Mouse (Mus musculus): ENCODE data around the gene Igf2bp2. TPM values are rescaled to one million over a fixed set of nuclear protein-coding genes. Genes with fewer than 3 reads are reported as not detected.

The Igf2bp2 gene
- polyA plus RNA-seq, 1 experiment, result 24.3 TPM

DNA sequence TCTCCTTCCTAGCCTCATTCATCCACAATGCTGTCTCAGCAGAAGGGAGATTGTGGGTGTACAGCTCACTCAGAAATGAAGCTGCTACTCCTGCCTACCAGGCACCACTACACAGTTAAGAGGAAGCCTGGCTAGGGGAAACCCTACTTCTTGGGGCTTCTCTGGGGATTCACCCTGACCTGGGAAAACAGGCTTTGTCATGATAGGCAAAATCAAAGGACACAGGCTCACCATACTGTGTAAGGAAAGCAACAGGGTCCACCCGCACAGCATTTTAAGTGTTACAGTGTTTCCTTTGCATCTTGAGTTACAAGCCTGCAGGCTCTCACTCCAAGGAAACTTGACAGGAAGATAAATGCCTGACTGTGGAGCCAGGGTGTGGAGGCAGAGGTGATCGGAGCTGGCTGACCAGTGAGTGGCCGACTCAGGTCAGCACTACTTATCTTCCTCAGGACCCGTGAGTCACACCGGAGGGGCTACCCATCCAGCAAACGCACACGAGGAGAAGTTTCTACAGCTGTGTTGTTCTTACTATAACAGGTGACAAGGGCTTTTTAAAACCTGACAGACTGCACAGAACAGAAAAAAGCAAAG, 38.7 kb downstream of the Igf2bp2 start:
- Histone ChIP-seq H3K4me3 (ENCODE audit: insufficient read depth, poor library complexity, severe bottlenecking) (no peak overlapping the region), H3K27me3 (ENCODE audit: control insufficient read depth, insufficient read depth, insufficient read length) (no peaks in the 10 kb centered on the region), H3K79me3 (ENCODE audit: low read depth) (peaks cover 47% of the 10 kb centered on the region), H3K36me3 (ENCODE audit: control insufficient read depth, insufficient read depth) (no peaks in the 10 kb centered on the region), H3K79me2 (ENCODE audit: control insufficient read depth, insufficient read depth) (peaks cover 99% of the 10 kb centered on the region), H3ac (ENCODE audit: control insufficient read depth, insufficient read length, low read depth) (no peak overlapping the region)
- no peak for TF ChIP-seq FOSL1 (IDR thresholded peaks at IDR 0.05; ENCODE audit: insufficient read depth, low read length, poor library complexity, severe bottlenecking)
- no peak for TF ChIP-seq CTCF (IDR thresholded peaks at IDR 0.05; ENCODE audit: control insufficient read depth, insufficient read depth, insufficient read length)
- no peak for TF ChIP-seq USF1 (IDR thresholded peaks at IDR 0.05; ENCODE audit: low read depth)
- TF ChIP-seq MYOD1 (IDR thresholded peaks at IDR 0.05; ENCODE audit: control insufficient read depth, insufficient read length, low read depth), result no peak
- no peak for TF ChIP-seq MAX (IDR thresholded peaks at IDR 0.05)
- no peak for TF ChIP-seq MYOG (IDR thresholded peaks at IDR 0.05; ENCODE audit: control insufficient read depth, extremely low read depth, insufficient read length)
- TF ChIP-seq CEBPB (IDR thresholded peaks at IDR 0.05; ENCODE audit: low read depth), result no peak

- Histone ChIP-seq H3K27me3 (ENCODE audit: control insufficient read depth, insufficient read depth, insufficient read length) (no peaks in the 10 kb centered on the region), H3K79me3 (ENCODE audit: low read depth) (peaks cover 41% of the 10 kb centered on the region), H3K36me3 (ENCODE audit: control insufficient read depth, insufficient read depth) (no peaks in the 10 kb centered on the region), H3K79me2 (ENCODE audit: control insufficient read depth, insufficient read depth) (peaks cover 99% of the 10 kb centered on the region), H3ac (ENCODE audit: control insufficient read depth, insufficient read length, low read depth) (no peak overlapping the region), H3K4me3 (ENCODE audit: insufficient read depth, poor library complexity, severe bottlenecking) (no peak overlapping the region)
- TF ChIP-seq CTCF (IDR thresholded peaks at IDR 0.05; ENCODE audit: control insufficient read depth, insufficient read depth, insufficient read length), result peak; percentile 36
- TF ChIP-seq MYOD1 (IDR thresholded peaks at IDR 0.05; ENCODE audit: control insufficient read depth, insufficient read length, low read depth), result no peak
- TF ChIP-seq MAX (IDR thresholded peaks at IDR 0.05), result no peak
- peak; percentile 86 for TF ChIP-seq USF1 (IDR thresholded peaks at IDR 0.05; ENCODE audit: low read depth)
- no peak for TF ChIP-seq MYOG (IDR thresholded peaks at IDR 0.05; ENCODE audit: control insufficient read depth, extremely low read depth, insufficient read length)
Measured at GRCm38 (mm10) chr16:22123658-22124057, 39.4 kb downstream of the Igf2bp2 start.

- Histone ChIP-seq H3K27me3 (ENCODE audit: control insufficient read depth, insufficient read depth, insufficient read length) (no peaks in the 10 kb centered on the region), H3K79me3 (ENCODE audit: low read depth) (peaks cover 38% of the 10 kb centered on the region), H3K36me3 (ENCODE audit: control insufficient read depth, insufficient read depth) (no peaks in the 10 kb centered on the region), H3ac (ENCODE audit: control insufficient read depth, insufficient read length, low read depth) (no peak overlapping the region), H3K79me2 (ENCODE audit: control insufficient read depth, insufficient read depth) (peaks cover 98% of the 10 kb centered on the region), H3K4me3 (ENCODE audit: insufficient read depth, poor library complexity, severe bottlenecking) (no peak overlapping the region)
- TF ChIP-seq FOSL1 (IDR thresholded peaks at IDR 0.05; ENCODE audit: insufficient read depth, low read length, poor library complexity, severe bottlenecking) (no peak), MAX (IDR thresholded peaks at IDR 0.05) (no peak), CTCF (IDR thresholded peaks at IDR 0.05; ENCODE audit: control insufficient read depth, insufficient read depth, insufficient read length) (no peak), MYOG (IDR thresholded peaks at IDR 0.05; ENCODE audit: control insufficient read depth, extremely low read depth, insufficient read length) (no peak), CEBPB (IDR thresholded peaks at IDR 0.05; ENCODE audit: low read depth) (no peak), MYOD1 (IDR thresholded peaks at IDR 0.05; ENCODE audit: control insufficient read depth, insufficient read length, low read depth) (no peak), USF1 (IDR thresholded peaks at IDR 0.05; ENCODE audit: low read depth) (no peak)
Measured at GRCm38 (mm10) chr16:22121109-22121508, 42.0 kb downstream of the Igf2bp2 start.

- Histone ChIP-seq H3K4me3 (ENCODE audit: insufficient read depth, poor library complexity, severe bottlenecking) (no peak overlapping the region), H3K27me3 (ENCODE audit: control insufficient read depth, insufficient read depth, insufficient read length) (no peaks in the 10 kb centered on the region), H3ac (ENCODE audit: control insufficient read depth, insufficient read length, low read depth) (no peak overlapping the region), H3K79me3 (ENCODE audit: low read depth) (peaks cover 41% of the 10 kb centered on the region), H3K36me3 (ENCODE audit: control insufficient read depth, insufficient read depth) (no peaks in the 10 kb centered on the region), H3K79me2 (ENCODE audit: control insufficient read depth, insufficient read depth) (peaks cover 98% of the 10 kb centered on the region)
- no peak for TF ChIP-seq MAX (IDR thresholded peaks at IDR 0.05)
- TF ChIP-seq MYOD1 (IDR thresholded peaks at IDR 0.05; ENCODE audit: control insufficient read depth, insufficient read length, low read depth), result no peak
- TF ChIP-seq CTCF (IDR thresholded peaks at IDR 0.05; ENCODE audit: control insufficient read depth, insufficient read depth, insufficient read length), result no peak
- no peak for TF ChIP-seq MYOG (IDR thresholded peaks at IDR 0.05; ENCODE audit: control insufficient read depth, extremely low read depth, insufficient read length)
- TF ChIP-seq USF1 (IDR thresholded peaks at IDR 0.05; ENCODE audit: low read depth), result no peak
Measured at GRCm38 (mm10) chr16:22119524-22119923, 43.6 kb downstream of the Igf2bp2 start.

DNA sequence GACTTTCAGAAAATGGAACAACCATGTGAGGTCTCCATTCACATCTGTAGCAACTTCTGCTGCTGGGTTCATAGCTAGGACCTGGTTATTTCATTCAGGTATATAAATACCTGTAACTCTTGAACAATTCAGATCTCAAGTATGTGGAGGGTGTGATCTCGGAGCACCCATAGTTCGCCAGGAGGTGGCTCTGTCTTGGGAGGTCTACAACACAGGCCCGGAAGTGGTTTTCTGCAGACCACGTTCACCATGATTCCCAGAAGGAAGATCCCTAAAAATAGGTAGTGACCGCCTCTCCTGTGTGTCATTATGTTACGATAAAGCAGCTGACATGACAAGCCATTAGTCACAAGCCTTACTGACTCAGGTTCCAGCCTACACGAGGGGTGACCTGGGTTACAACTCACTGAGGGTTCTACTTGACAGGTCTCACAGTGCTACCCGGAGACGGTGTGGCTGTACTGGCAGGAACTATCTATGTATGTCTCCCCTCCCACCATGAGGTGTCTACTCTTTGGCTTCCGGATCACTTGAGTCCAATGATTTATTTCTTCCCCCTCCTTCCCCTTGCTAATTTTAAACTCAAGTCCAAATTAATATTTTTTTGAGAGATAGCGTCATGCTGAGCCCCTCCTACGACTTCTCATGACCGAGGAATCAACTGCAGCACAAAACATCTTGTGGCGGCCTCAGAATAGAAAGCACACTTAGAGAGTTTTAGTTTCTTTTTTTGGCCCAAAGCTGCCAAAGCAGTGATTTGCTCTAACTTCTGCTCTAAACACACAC, 44.2 kb downstream of the Igf2bp2 start:
- H3K79me3 ChIP-seq (ENCODE audit: low read depth), result peaks cover 40% of the 10 kb centered on the region
- no peaks in the 10 kb centered on the region for H3K36me3 ChIP-seq (ENCODE audit: control insufficient read depth, insufficient read depth)
- no peak for TF ChIP-seq FOSL1 (IDR thresholded peaks at IDR 0.05; ENCODE audit: insufficient read depth, low read length, poor library complexity, severe bottlenecking)
- TF ChIP-seq CEBPB (IDR thresholded peaks at IDR 0.05; ENCODE audit: low read depth), result no peak
- no peak for TF ChIP-seq MAX (IDR thresholded peaks at IDR 0.05)
- peak; percentile 60 for TF ChIP-seq MYOD1 (IDR thresholded peaks at IDR 0.05; ENCODE audit: control insufficient read depth, insufficient read length, low read depth)
- TF ChIP-seq MYOG (IDR thresholded peaks at IDR 0.05; ENCODE audit: control insufficient read depth, extremely low read depth, insufficient read length), result no peak
- no peak for TF ChIP-seq CTCF (IDR thresholded peaks at IDR 0.05; ENCODE audit: control insufficient read depth, insufficient read depth, insufficient read length)
- no peak for TF ChIP-seq USF1 (IDR thresholded peaks at IDR 0.05; ENCODE audit: low read depth)
- H3K79me2 ChIP-seq (ENCODE audit: control insufficient read depth, insufficient read depth), result peaks cover 97% of the 10 kb centered on the region
- H3K27me3 ChIP-seq (ENCODE audit: control insufficient read depth, insufficient read depth, insufficient read length), result no peaks in the 10 kb centered on the region
- no peak overlapping the region for H3ac ChIP-seq (ENCODE audit: control insufficient read depth, insufficient read length, low read depth)
- no peak overlapping the region for H3K4me3 ChIP-seq (ENCODE audit: insufficient read depth, poor library complexity, severe bottlenecking)

All from C2C12 (cell line).